Mouse (Mus musculus) kidney, adult 2 months (tissue): ENCODE measurements around the gene Adgrf5.

Experiments
- CTCF ChIP-seq: fragments of 200-500 bp; conservative IDR thresholded peaks from 2 replicates; pipeline ENCODE4 v1.5.1; 2011; ENCODE audit warnings: low read depth, mild to moderate bottlenecking, control low read depth, low read length, moderate library complexity, mixed read lengths; ENCODE audit not compliant: insufficient read depth, insufficient read length
- POLR2A ChIP-seq: fragments of 200-500 bp; IDR thresholded peaks from one replicate; pipeline ENCODE4 v1.6.1; 2011; ENCODE audit warnings: low read depth, low read length, control low read depth

DNA sequence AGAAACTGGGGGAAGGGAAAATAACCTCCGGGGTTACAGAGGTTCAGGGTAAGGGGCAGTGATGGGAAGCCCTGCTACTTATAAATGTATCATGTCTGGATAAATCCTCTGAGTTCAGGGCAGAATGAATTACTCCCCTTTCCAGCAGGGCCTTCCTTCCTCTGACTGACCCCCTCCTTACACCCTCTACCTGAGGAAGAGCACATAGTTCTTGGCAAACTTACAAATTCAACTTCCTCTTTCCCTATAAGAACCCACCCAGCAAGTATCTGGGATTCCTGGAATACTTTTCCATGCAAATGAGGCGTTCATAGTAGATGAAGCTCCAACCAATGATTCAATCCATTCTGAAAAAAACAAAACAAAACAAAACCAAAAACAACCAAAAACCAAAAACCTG lies 22.6 kb upstream of the Adgrf5 start:
- TF ChIP-seq POLR2A: no peak
- TF ChIP-seq CTCF: no peak
